Mouse (Mus musculus) frontal cortex, postnatal 10 days (tissue): ENCODE data around the gene Cd79a.
"Not testable (repeated sequence)": the region's sequence is repeated elsewhere in the genome, so short reads cannot be mapped to it uniquely, and the experiment has no call there.

ENCODE experiments used
- DNase-seq, 2 experiments: peaks; one replicate each; pipeline ENCODE4 v3.0.0; 2022; ENCODE audit warnings: low spot score in 2 of 2, mixed read lengths in 1 of 2

Gene Cd79a

DNA sequence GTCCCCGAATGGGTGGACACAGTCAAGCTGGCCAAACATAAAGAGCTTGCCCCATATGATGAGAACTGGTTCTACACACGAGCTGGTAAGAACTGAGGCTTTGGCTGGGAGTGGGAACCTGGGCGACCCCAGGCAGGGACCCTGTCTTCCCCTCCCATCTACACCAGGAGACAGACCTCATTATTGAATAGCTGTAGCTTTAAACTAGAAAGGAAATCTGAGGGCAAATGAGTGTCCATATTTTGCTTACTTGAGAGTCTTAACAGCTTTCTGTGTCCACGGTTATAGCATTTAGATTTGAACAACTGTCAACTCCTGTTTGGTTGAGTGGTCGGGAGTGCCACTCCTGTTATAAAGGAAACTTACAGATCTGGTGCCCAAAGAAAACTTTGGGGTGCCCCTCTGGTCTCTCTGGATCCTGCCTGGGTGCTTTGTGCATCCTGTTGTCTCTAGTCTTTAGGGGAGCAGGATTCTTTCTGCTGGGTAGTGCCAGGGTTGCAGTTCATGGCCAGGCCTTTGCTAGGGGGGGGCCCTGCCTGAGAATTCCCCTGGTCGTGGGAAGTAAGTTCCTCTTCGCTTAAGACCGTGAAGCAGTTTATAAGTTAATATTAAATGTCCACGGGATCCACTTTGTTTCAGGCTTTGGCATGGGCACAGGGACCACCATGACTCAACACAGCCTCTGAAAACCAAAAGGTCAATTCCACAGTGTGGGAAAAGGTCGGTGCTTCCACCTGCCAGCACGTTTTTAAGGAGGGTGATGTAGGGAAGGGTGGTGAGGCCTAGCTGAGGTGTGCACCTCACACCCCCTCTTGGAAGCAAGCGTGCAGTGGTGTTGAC, 11.5 kb upstream of the Cd79a start:
- DNase-seq = no peak

DNA sequence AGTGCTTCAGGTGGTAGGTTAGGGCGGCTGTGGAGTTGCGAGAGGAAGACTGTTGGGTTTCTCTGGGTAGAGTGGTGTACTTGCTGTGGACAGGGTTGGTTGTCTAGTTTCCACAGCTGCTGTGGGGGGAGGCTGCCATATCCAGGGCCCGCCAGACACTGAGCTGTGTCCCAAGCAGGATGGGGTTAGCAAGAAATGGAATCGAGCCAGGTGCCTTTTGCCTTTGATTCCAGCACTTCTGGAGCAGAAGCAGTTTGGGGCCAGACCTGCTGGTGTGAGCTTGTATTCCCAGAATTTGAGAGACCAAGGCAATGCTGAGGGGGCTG, 10.9 kb upstream of the Cd79a start:
- DNase-seq = no peak

DNA sequence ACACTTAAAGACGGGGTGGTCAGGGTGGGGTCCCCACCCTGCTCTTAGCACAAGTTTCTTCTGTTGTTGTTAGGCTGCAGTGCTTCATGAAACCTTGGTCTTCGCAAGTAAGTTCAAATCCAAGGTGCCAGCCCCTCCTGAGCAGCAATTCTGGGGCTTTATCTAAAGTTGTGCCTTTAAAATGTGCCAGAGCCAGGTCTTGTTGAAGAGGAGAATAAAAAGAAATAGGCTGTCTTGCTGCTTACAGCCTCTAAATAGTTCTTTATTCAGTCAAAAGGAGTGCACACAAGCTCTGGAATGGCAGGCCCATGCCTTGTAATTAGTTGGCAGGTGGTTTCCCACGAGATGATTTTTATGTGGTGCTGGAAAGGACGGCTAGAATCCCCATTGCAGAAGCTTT, 10.1 kb upstream of the Cd79a start:
- DNase-seq = no peak

DNA sequence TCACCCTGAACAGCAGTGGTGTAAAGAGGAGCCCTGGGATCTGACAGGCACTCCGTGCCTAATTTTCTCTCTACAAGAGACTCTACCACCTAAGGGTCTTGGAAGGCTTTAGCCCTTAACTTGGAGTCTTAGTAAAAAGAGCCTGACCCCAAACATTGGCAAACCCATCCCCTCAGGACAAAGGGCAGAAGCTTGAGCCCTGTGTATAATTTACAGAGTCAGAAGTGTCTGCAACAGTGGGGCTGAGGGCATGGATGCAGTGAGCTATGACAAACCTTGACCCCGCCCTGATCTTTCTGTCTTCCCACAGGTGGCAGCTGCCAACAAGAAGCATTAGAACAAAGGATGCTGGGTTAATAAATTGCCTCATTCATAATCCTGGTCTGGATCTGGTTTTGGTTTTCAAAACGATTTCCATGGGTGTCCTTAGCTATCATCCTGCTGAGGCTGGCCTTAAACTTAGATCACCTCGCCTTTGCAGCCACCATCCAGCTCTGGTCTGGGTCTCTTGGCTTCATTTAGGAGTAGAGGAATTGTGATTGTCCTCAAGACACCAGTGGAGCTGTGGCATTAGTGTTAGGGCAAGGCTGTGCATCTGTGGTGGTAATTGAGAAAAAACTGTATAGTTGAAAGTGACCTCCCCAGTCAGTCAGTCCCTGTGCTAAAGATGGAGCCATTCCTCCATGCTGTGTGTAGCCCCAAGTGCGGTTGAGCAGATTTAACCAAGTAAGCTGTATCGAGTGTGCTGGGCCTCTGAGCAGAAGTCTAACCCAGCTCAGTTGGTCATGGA, 7.6 kb upstream of the Cd79a start:
- no peak for DNase-seq

DNA sequence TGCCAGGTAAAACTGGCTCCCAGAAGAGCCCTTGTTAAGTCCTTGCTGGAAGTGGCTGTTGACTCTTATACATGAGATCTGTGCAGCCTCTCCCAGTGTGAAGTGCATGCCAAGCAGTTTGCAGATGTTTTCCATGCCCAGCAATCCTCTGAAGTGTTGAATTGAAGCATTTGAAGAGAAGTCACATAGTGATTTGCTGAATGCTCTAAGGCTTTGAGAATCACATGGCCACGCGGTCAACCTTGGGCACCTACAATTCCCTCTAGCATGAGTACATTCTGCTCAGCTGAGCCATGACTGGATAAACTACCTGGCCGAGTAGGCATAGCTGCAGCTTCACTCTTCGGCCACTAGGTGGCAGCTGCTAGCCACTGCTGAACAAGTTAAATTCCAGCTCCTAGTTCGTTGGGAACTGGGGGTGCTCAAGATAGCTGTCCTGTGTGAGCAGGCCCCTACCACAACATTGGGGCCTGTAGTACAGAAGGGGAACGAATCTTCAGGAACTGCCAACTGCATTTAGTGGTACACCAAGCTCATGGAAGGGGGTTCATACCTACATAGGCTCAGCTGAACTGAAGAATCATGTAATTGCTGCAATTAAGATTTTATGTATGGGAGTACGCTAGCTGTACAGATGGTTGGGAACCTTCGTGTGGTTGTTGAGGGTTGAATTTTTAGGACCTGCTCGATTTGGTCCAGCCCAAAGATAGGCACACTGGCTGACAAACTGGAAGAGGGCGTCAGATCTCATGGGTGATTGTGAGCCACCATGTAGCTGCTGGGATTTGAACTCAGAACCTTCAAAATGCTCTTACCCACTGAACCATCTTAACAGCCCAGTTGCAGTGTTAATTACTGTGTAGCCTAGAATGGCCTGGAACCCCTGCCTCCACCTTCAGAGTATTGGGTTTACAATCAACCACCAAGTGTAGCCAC, 6.6 kb upstream of the Cd79a start:
- peak in 1 of 2 experiments; percentile 67 for DNase-seq

DNA sequence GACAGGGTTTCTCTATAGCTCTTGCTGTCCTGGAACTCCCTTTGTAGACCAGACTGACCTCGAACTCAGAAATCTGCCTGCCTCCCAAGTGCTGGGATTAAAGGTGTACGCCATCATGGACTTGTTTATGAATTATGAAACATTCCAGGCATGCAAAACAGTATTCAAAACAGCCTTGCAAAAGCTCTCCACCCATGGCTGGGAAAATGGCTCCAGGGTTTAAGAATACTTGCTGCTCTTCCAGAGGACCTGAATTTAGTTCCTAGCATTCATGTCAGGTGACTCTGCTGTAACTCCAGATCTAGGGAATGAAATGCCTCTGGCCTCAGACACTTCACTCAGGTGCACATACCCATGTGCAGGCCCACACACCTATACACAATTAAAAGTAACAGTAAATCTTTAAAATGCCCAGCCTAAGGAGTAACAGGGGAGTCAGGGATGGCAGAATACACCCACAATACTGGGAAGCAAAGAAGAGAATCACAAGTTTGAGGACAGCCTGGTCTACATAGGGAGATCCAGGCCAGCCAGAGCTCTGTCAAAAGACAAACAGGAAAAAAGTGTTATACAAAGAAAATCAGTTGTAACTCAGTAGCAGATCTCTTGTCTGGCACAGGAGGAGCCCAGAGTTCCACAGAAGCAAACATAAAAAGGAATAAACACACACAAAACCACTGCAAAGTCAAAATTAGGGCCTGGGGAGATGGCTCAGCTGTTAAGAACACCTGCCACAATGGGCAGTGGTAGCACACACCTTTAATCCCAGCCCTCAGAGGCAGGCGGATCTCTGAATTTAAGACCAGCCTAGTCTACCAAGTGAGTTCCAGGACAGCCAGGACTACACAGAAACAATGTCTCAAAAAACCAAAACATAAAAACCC, 5.7 kb upstream of the Cd79a start:
- no peak for DNase-seq

DNA sequence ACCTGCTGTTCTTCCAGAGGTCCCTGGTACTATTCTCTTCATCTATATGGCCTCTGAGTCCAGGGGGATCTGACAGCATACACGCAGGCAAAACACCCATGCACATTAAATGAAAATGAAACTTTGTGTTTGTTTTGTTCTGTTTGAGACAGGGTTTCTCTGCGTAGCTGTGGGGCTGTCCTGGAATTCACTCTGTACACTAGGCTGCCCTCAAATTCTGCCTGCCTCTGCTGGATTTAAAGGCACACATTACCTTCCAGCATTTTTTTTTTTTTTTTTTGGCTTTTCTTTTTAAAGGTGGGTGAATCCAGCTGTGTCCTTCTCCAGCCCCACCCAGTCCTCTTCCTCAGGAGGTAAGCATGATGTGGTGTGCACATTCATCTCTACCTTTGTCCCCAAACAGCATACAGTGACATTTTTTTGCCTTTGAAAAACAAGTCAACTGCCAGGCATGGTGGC, 5.0 kb upstream of the Cd79a start:
- no peak for DNase-seq

DNA sequence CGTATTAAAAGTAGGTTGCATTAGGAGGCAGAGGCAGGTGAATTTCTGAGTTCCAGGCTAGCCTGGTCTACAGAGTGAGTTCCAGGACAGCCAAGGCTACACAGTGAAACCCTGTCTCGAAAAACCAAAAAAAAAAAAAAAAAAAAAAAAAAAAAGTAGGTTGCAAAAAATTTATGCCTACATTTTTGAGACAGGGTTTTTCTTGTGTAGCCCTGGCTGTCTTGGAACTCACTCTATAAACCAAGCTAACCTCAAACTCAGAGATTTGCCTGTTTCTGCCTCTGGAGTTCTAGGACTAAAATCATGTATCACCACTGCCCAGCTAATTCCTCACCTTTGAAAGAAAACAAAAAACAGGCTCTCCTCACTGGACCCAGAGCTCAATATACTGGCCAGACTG, 1.4 kb upstream of the Cd79a start:
- DNase-seq = not testable (repeated sequence)

DNA sequence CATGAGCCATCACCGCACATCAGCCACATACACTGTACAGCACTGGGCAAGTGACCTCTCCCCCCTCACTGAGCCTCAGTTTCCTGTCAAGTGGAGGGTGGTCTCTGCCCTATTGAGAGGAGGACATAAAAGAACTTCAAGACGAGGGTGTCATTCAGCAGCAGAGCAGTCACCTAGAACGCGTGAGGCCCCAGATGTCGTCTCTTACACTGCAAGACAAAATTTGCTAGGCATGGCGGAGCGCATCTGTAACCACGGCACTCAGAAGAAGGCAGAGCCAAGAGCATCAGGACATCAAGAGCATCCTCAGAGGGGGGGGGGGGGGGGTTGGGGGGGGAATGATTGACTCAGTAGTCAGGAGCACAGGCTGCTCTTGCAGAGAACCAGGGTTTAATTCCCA, 912 bp upstream of the Cd79a start:
- no peak for DNase-seq

DNA sequence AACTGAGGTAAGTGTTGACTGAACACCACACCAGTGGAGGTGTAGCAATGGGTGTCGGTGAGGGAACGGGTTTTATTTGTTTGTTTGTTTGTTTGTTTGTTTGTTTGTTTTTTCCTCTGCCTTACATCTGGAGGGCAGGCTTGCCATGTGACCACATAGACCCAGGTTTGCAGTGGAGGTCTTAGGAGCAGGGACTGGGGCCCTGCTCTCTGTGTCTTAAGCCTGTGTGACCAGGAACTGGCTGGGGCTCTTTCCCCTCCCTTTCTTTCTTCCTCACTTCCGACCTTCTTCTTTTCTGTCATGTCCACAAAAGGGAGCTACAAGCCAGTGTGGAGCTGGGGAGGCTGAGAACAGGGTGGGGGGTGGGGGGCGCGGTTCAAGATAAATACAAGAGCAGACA, 778 bp downstream of the Cd79a start:
- DNase-seq = no peak

DNA sequence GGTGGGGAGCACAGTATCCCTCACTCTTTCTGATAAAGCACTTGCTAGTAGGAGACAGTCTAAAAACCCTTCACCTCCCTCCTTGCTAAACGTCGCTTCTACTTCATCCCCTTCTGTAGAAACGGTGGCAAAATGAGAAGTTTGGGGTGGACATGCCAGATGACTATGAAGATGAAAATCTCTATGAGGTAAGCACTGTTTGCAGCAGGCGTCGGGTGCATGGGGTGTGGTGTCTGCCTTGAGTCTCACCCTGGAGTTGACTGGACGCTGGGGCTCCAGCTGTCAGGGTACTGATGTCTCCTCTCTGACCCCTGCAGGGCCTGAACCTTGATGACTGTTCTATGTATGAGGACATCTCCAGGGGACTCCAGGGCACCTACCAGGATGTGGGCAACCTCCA, 3.9 kb downstream of the Cd79a start:
- DNase-seq = no peak

DNA sequence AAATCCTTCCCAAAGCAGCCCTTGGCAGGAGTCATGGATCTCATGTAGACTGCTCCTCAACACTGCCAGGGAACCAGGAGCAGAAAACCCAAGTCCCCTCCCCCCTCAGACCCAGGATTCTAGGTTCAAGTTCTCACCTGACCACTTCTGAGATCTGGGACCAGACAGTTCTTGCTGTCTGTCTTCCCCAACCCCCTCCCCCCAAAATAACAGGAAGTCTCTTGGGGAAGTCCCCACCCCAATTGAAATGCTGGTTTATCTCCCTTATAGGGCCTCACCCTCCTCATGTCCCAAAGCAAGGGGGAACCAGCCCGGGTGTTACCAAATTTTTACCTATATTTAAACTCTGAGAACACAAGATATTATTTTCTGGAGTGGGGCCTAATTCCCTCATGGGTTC, 4.7 kb downstream of the Cd79a start:
- no peak for DNase-seq

DNA sequence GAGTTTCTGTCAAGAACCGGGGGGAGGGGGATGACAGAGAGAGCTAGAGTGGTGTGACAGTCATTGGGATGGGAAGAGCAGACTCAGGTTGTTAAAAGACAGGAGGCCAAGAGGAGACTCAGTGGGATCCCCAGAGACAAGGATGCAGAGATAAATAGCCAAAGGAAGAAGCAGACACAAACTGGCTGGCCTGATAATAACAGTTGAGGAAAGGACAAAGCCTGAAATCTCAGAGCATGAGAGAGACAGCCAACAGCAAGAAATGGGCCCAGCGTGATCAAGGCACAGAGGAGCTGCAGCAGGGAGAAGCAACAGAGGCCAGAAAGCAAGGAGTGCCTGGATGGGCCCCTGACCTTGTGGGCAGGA, 5.1 kb downstream of the Cd79a start:
- DNase-seq = no peak

DNA sequence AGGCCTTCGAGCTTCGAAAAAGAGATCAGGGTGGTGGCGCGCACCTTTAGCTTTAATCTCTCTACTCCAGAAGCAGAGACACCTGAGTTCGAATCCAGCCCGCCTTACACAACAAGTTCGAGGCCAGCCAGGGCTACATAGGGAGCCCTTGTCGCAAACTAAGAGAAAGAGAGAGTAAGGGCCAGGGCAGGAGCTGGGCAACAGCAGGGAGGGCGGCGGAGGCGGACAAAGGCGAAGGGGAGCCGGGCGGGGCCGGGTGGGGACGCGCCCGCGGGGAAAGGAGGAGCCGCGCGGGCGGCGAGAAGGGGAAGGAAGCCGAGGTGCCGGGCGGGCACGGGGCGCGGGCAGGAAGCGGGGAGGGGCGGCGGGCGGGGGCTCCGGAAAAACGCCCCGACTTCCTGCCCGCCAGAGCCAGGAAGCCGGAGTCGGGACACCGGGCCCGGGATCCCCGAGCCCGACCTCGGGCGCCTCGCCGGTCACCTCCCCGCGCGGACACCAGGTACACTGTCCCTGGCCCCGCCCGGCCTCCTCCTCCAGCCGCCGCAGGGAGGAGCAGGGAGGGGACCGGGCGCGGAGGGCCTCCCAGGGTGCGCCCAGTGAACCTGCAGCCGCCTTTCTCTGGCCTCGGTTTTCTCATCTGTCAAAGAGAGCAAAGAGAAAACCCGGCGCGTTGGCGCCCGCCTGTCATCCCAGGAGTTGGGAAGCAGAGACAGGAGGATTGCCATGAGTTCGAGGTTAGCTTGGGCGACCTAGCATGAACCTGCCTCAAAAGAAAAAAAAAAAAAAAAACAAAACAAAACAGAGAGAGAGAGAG, 5.7 kb downstream of the Cd79a start, which contains the start of gene Arhgef1:
TSS of gene Arhgef1 (plus strand) at position 283 of the 814 bp plus-strand sequence.
- no peak for DNase-seq

DNA sequence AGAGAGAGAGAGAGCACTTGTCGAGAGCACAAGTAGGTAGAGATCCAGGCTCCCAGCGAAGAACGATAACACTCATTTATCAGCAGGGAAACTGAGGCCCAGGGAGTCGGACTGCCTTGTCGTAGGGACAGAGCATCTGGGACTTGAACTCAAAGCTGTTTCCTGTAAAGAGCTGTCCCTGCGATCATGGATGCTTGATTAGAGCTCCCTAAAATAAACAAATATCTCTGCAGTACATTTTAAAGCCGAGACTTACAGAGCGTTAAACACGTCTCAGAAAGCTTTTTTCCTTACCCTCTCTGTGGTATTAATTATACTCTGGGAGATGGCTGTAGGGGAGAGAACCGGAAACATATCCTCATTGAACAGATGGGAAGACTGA, 6.3 kb downstream of the Cd79a start:
- DNase-seq = no peak

DNA sequence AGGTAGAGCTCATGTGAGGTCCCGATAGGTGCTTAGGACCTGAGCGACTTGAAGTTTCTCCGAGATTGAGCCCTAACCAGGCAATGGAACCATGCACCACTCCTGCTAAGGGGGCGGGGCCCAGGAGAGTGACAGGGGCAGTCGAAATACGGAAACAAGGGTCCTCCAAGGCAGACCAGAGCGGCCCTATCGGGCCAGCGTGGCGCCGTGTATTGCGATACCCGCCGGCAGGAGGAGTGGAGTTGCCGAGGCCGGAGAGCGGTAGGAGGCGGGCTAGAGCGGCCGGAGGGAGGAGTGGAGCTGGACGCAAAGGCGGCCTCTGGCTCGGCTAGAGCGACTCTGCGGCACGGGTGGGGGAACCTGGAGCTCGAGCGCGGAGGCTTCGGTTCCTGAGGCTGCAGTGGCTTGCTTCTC, 6.9 kb downstream of the Cd79a start:
- peak; percentile 96 to 97 for DNase-seq

DNA sequence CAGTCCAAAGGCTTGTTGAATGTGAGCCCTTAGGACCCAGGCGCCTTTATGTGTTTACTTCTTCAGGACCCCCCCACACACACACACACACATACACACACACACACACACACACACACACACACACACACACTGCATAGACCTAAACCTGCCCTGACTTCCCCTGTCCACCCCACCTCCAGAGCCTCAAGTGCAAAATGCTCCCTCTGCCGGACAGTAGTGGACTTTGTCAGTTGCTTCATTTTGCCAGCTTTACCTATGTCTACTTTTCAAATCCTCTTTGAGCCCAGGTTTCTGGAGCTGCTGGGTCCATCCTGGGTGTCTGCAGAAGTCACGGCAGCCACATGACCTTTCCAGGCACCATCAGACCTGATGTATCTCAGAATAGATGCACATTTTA, 7.8 kb downstream of the Cd79a start:
- DNase-seq = no peak

DNA sequence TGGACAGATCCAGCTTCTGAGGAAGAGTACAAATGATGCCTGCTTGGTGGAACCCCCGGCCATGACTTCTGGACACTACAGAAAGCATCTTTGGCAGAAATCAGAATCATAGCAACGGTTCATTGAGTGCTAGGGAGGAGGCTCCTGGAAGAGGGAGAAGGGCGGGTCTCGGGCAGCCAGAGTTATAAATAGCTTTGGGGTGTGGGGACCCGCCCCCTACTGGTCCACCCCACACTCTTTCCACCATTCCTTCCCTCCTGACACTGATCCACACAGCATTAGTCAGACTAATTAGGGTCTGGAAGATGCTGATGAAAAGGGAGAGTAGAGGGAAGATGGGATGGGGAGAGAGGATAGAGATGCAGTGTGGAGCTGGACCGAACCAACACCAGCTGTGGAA, 9.4 kb downstream of the Cd79a start:
- DNase-seq = no peak

DNA sequence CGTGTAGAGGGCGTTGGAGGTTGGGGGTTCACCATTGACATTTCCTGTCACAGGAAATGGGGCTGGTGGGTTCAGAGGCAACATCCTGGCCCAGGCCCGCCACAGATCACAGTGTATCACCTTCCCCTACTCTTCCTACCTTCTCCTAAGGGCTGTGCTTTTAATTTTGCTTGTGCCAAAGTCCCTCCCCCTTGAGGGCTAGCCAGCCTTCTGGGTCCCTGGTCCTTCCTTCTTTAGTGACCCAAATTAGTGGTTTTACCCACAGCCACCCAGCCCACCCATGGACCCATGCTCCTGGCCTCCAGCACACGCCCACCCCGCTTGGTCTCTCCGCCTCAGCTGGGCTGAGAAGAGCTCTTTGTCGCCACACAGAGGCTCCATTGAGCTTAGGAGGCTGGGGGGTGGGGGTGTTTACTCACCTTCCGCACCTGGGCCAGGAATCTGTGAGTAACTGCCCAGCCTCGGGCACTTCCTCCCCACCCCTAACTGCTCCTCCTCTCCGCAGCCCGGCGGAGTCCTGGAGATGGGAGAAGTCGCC, 10.1 kb downstream of the Cd79a start:
- no peak for DNase-seq

DNA sequence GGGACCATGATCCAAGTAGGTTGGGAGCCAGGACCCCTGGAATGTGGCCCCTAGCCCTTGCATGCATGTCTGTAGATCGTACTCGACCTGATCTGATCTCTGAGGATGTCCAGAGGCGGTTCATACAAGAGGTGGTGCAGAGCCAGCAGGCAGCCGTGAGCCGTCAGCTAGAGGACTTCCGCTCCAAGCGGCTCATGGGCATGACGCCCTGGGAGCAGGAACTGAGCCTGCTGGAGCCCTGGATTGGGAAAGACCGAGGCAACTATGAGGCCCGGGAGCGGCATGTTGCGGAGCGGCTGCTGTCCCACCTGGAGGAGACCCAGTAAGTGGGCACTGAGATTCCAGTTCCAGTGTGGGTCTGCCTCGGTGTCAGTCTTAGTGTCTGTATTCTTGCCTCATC, 15.3 kb downstream of the Cd79a start:
- no peak for DNase-seq
